In the genomic region with DNA sequence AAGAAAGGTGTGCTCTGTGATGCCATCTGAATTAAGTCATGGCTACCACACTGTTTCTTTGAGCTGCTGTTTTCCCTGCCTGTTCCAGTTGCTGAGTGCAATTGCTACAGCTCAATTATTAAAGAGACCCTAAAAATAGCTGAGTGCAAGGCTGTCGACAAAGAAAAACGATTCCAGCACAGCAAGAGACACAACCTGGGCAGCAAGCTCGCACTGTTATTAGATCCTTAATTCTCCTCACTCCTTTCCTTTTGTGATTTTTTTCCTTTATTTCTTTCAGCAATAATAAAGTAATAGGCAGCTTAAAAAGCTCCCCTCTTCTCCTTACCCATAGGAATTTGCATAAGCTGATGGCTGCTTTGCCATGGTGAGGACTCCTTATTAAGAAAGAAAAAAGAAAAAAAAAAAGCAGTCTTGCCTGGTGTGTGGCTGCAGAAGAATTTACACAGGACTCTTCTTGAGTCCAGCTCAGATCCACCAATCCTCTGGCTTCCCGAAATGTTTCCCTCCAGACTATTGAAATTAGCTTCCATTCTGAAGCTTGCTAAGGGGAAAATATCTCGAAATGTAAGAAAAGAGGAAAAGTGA, we compare ENCODE assay signal across 18 mouse cellular contexts.
DNase-seq lines count a peak whose midpoint lies in the region; ATAC-seq and TF ChIP-seq lines count a peak whose summit lies in the region.
"Had no signal": no experiment of that assay in that cellular context is flagged by ENCODE, and none has a peak within 500 bp of the region (broad histone marks: within the 10 kb centered on the region; RNA-seq: fewer than 3 reads in every experiment).

No protein-coding gene starts in this region.

- H3K4me3 ChIP-seq in hindbrain, embryonic 13.5 days: no peak overlapping the region
- no peak overlapping the region for H3K4me3 ChIP-seq in hindbrain, embryonic 11.5 days (ENCODE audit: low read depth, low read length)
- no peak overlapping the region for H3K4me3 ChIP-seq in forebrain, embryonic 13.5 days
- H3K4me3 ChIP-seq in hindbrain, embryonic 16.5 days (ENCODE audit: low read length): no peak overlapping the region
- no peak overlapping the region for H3K4me3 ChIP-seq in midbrain, postnatal 0 days (ENCODE audit: low read depth, low read length)
- H3K4me3 ChIP-seq: gastrocnemius, adult 2 months; heart, embryonic 12.5 days; kidney, embryonic 15.5 days; limb, embryonic 15.5 days; liver, embryonic 15.5 days had no signal

- no peak overlapping the region for H3K4me2 ChIP-seq in hindbrain, embryonic 13.5 days
- H3K4me2 ChIP-seq in hindbrain, embryonic 11.5 days (replicated peaks; ENCODE audit: low read depth, low read length): no peak overlapping the region
- H3K4me2 ChIP-seq in forebrain, embryonic 13.5 days: no peak overlapping the region
- no peak overlapping the region for H3K4me2 ChIP-seq in hindbrain, embryonic 16.5 days (ENCODE audit: low read length)
- H3K4me2 ChIP-seq in midbrain, postnatal 0 days (ENCODE audit: low read depth, low read length, poor library complexity, severe bottlenecking): no peak overlapping the region
- H3K4me2 ChIP-seq: heart, embryonic 12.5 days; kidney, embryonic 15.5 days; limb, embryonic 15.5 days; liver, embryonic 15.5 days had no signal

- no peaks in the 10 kb centered on the region for H3K36me3 ChIP-seq in hindbrain, embryonic 13.5 days
- no peaks in the 10 kb centered on the region for H3K36me3 ChIP-seq in hindbrain, embryonic 11.5 days (ENCODE audit: control insufficient read depth, insufficient read depth, low read length)
- H3K36me3 ChIP-seq in forebrain, embryonic 13.5 days (ENCODE audit: poor library complexity, severe bottlenecking): no peaks in the 10 kb centered on the region
- H3K36me3 ChIP-seq in hindbrain, embryonic 16.5 days (ENCODE audit: control insufficient read depth, insufficient read depth, low read length): no peaks in the 10 kb centered on the region
- no peaks in the 10 kb centered on the region for H3K36me3 ChIP-seq in midbrain, postnatal 0 days (ENCODE audit: insufficient read depth, low read length)
- H3K36me3 ChIP-seq: heart, embryonic 12.5 days; kidney, embryonic 15.5 days; limb, embryonic 15.5 days; liver, embryonic 15.5 days had no signal

- TF ChIP-seq CTCF in midbrain, postnatal 0 days (IDR thresholded peaks at IDR 0.05): no peak

- no peaks in the 10 kb centered on the region for H3K9me3 ChIP-seq in hindbrain, embryonic 13.5 days
- no peaks in the 10 kb centered on the region for H3K9me3 ChIP-seq in hindbrain, embryonic 11.5 days (ENCODE audit: control insufficient read depth, low read length)
- H3K9me3 ChIP-seq in forebrain, embryonic 13.5 days (replicated peaks): no peaks in the 10 kb centered on the region
- H3K9me3 ChIP-seq in hindbrain, embryonic 16.5 days (ENCODE audit: control insufficient read depth, low read length): no peaks in the 10 kb centered on the region
- no peaks in the 10 kb centered on the region for H3K9me3 ChIP-seq in midbrain, postnatal 0 days (ENCODE audit: low read length)
- H3K9me3 ChIP-seq: heart, embryonic 12.5 days; kidney, embryonic 15.5 days; limb, embryonic 15.5 days; liver, embryonic 15.5 days had no signal

- no peak for DNase-seq in hindbrain, embryonic 11.5 days (ENCODE audit: low spot score)
- DNase-seq in midbrain, postnatal 0 days (ENCODE audit: low spot score): peak; percentile 19
- no peak for DNase-seq in layer of hippocampus, postnatal 14 days (ENCODE audit: low spot score in 2 of 2)
- DNase-seq in kidney, postnatal 14 days: no peak
- DNase-seq: adrenal gland, postnatal 36 days; cerebellum, adult 8-10 months; gastrocnemius, adult 2 months; layer of hippocampus, postnatal 36 days; thymus, postnatal 25 days had no signal

- H3K27ac ChIP-seq in hindbrain, embryonic 13.5 days: peak overlapping the region; percentile 56
- no peak overlapping the region for H3K27ac ChIP-seq in hindbrain, embryonic 11.5 days (ENCODE audit: low read depth, low read length)
- peak overlapping the region; percentile 62 for H3K27ac ChIP-seq in forebrain, embryonic 13.5 days
- H3K27ac ChIP-seq in hindbrain, embryonic 16.5 days (ENCODE audit: low read depth, low read length): peak overlapping the region; percentile 52
- peak overlapping the region; percentile 27; the same call in 1 of the 2 replicates for H3K27ac ChIP-seq in midbrain, postnatal 0 days (ENCODE audit: low read depth, low read length)
- H3K27ac ChIP-seq: gastrocnemius, adult 2 months; kidney, embryonic 15.5 days; limb, embryonic 15.5 days; liver, embryonic 15.5 days had no signal

- H3K9ac ChIP-seq in hindbrain, embryonic 13.5 days: no peak overlapping the region
- no peak overlapping the region for H3K9ac ChIP-seq in hindbrain, embryonic 11.5 days (ENCODE audit: low read depth, low read length)
- no peak overlapping the region for H3K9ac ChIP-seq in forebrain, embryonic 13.5 days
- H3K9ac ChIP-seq in hindbrain, embryonic 16.5 days (ENCODE audit: low read depth, low read length): no peak overlapping the region
- no peak overlapping the region for H3K9ac ChIP-seq in midbrain, postnatal 0 days (replicated peaks; ENCODE audit: low read length, poor library complexity, severe bottlenecking)
- H3K9ac ChIP-seq: heart, embryonic 12.5 days; kidney, embryonic 15.5 days; limb, embryonic 15.5 days; liver, embryonic 15.5 days had no signal

- H3K27me3 ChIP-seq in hindbrain, embryonic 13.5 days: no peaks in the 10 kb centered on the region
- H3K27me3 ChIP-seq in hindbrain, embryonic 11.5 days (ENCODE audit: control insufficient read depth, insufficient read depth, low read length): no peaks in the 10 kb centered on the region
- no peaks in the 10 kb centered on the region for H3K27me3 ChIP-seq in forebrain, embryonic 13.5 days
- no peaks in the 10 kb centered on the region for H3K27me3 ChIP-seq in hindbrain, embryonic 16.5 days (replicated peaks; ENCODE audit: control insufficient read depth, insufficient read depth, low read length)
- no peaks in the 10 kb centered on the region for H3K27me3 ChIP-seq in midbrain, postnatal 0 days (ENCODE audit: insufficient read depth, low read length)
- H3K27me3 ChIP-seq: CH12.LX; heart, embryonic 12.5 days; kidney, embryonic 15.5 days; limb, embryonic 15.5 days; liver, embryonic 15.5 days had no signal

- H3K4me1 ChIP-seq in hindbrain, embryonic 13.5 days (replicated peaks): peaks cover 6% of the 10 kb centered on the region
- H3K4me1 ChIP-seq in hindbrain, embryonic 11.5 days (replicated peaks; ENCODE audit: control insufficient read depth, insufficient read depth, low read length): no peaks in the 10 kb centered on the region
- peaks cover 12% of the 10 kb centered on the region for H3K4me1 ChIP-seq in forebrain, embryonic 13.5 days
- H3K4me1 ChIP-seq in hindbrain, embryonic 16.5 days (ENCODE audit: control insufficient read depth, insufficient read depth, low read depth, low read length): peaks cover 2% of the 10 kb centered on the region; the same call in 1 of the 2 replicates
- H3K4me1 ChIP-seq in midbrain, postnatal 0 days (ENCODE audit: insufficient read depth, low read length): no peaks in the 10 kb centered on the region
- H3K4me1 ChIP-seq: kidney, embryonic 15.5 days; limb, embryonic 15.5 days; liver, embryonic 15.5 days had no signal

- no peak for ATAC-seq in hindbrain, embryonic 13.5 days (ENCODE audit: low FRiP score)
- no peak for ATAC-seq in hindbrain, embryonic 11.5 days (ENCODE audit: low FRiP score)
- peak; percentile 59; the same call in 1 of the 2 replicates for ATAC-seq in forebrain, embryonic 13.5 days
- ATAC-seq in hindbrain, embryonic 16.5 days: no peak
- ATAC-seq in midbrain, postnatal 0 days (ENCODE audit: low FRiP score): no peak
- ATAC-seq in megakaryocyte-erythroid progenitor cell, adult 5-6 weeks (replicated peaks; ENCODE audit: low FRiP score, low TSS enrichment, poor library complexity, severe bottlenecking): no peak

- WGBS in hindbrain, embryonic 13.5 days: 47% methylated on average over 5 of the region's 5 CpGs
- 63% methylated on average over 5 of the region's 5 CpGs for WGBS in hindbrain, embryonic 11.5 days
- 9% methylated on average over 5 of the region's 5 CpGs for WGBS in forebrain, embryonic 13.5 days
- 33% methylated on average over 5 of the region's 5 CpGs for WGBS in hindbrain, embryonic 16.5 days
- WGBS in midbrain, postnatal 0 days: 15% methylated on average over 5 of the region's 5 CpGs
